Mouse (Mus musculus) kidney, adult 11 months (tissue): Measurements from ENCODE around the gene Ccpg1.

Source experiments
- DNase-seq: peaks from one replicate; pipeline ENCODE4 v3.0.0; 2022

Gene Ccpg1

DNA sequence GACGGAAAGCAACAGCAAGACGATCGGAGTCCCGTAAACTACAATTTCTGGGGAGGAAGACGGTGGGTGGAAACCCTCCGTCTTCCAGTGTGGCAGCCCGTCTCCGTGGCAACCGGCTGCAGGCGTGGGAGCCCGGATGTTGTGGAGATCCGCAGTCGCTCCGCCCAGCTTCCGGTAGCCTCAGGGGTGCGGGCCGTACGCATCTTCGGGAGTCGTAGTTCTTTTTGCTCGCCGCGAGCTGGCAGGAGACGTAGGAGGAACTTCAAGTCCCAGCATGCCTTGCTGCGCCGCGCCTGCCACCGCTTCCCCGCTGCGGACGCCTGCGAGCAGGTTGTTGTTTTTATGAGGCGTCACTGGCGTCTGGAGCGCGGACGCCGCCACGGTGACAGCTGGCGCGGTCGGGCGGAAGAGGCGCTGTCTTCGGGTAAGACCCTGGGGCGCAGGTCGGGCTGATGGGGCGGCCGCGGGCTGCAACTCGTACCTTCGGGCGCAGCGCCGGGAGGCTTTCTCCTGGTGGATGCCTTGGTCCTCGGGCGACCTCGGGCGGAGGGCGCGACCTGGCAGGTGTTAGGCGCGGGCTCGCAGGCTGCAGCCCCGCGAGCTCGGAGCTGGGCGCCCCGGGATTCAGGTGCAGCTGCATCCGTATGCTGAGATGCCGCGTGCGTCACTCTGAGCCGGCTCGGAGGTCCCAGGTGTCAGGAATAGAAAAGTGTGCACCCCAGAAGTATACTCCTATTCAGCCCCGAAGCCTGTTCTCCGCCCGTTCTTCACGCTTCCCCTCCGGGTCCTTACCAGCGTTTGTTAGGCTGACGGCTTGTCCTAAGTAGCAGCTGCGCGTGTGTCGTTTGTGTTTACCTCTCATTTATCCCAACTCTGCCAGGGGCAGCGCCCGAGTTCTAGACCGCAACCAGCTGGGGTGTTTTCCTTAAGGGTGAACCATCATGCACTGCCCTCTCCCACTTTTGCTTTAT lies at the start of gene Ccpg1, which contains the start of gene Ccpg1os:
Ccpg1 (plus strand) TSS at position 180 of the 971 bp plus-strand sequence.
Ccpg1os (minus strand) TSS at position 133 of the 971 bp plus-strand sequence.
- peak; percentile 98 for DNase-seq

- no peak for DNase-seq
Measured at GRCm38 (mm10) chr9:72936301-72936700, 48.9 kb upstream of the Ccpg1 start.

DNA sequence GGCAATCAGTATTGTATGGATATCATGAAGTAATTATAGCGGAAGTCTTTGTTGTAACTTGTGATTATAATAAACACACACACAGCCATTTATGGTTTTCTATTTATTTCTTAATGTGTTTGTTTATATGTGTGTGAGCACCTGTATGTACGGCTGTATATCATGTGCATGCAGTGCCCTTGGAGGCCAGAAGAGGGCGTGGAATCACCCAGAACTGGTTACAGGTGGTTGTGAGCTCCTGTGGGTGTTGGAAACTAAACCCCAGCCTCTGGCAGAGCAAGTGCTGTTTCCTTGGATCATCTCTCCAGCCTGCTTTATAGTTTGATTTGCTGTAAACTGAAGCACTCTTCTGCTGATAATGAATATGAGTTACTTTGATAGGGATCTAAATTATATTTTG lies 41.8 kb upstream of the Ccpg1 start:
- DNase-seq: no peak

DNA sequence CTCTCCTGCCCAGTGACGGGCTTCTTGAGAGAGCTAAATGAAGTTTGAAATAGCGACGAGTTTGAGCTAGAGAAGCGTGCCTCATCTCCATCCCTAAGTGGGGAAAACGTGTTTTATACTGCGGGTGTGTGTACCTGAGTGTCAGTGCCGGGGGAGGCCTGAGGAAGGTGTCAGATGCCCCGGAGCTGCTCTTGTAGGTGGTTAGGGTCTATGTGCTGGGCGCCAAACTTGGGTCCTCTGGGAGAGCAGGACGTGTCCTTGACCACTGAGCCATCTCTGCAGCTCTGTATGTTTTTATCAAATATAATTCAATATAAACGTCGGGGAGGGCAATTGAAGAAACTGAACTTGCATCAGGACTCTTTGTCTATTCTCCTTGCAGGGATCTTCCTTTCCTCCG lies 40.9 kb upstream of the Ccpg1 start:
- no peak for DNase-seq

DNA sequence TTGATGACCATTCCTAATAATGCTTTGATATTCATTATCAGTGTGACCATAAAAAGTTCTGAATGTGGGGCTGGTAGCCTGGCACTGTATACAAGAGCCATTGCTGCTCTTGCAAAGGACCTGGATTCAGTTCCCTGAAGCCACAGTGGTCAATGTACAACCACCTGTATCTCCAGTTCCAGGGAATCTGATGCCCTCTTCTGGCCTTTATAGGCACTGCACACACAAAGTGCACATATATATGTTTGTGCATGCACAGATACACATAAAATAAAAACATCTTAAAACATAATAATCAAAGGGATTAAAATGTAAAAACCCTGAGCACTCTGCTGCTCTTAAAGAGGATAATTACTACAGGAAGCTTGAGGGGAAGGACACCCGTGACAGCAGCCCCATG lies 38.2 kb upstream of the Ccpg1 start:
- DNase-seq: no peak

- DNase-seq: no peak
Measured at GRCm38 (mm10) chr9:72949572-72949971, 35.7 kb upstream of the Ccpg1 start.

DNA sequence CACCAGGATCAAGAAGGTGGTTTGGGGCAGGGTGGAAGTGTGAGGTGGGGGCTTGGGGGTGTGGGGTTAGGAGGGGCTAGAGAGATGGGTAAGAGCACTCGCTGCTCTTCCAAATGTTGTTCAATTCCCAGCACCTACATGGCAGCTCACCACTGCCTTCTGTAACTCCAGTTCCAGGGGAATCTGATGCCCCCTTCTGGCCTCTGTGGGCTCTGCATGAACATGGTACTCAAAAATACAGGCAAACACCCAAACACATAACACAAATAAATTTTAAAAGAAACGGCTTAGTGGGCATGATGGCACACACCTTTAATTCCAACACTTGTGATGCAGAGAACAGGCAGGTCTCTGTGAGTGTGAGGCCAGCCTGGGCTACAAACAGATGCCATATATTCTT lies 30.5 kb upstream of the Ccpg1 start:
- DNase-seq: no peak

GRCm38 (mm10) chr9:72955546-72955945 lies 29.7 kb upstream of the Ccpg1 start:
- no peak for DNase-seq

- DNase-seq: peak; percentile 76
Measured at GRCm38 (mm10) chr9:72958521-72959450, 26.4 kb upstream of the Ccpg1 start, which contains the start of the genes Dyx1c1 and Gm44503. Gene Dyx1c1 (plus strand): TSS chr9:72958785. Gene Gm44503 (plus strand): TSS chr9:72958852.

DNA sequence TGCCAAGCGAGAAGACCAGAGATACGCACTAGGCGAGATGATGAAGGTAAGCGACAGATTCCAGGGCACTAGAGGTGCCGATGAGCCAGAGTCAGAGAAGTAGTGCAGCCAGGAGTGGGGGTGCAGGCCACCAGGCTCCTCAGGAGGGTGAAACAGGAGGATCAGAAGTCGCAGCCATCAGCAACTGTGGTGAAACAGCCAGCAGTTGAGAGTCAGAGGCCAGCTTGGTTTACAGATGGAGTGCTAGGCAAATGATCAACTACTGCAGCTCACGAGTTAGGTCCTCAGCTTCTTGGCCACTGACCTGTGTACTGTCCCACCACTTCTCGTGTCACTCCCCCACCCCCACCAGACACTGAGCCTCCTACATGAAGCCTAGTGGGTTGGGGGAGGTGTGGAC lies 23.9 kb upstream of the Ccpg1 start:
- DNase-seq: peak; percentile 32

GRCm38 (mm10) chr9:72961959-72962358 lies 23.3 kb upstream of the Ccpg1 start:
- no peak for DNase-seq

- DNase-seq: no peak
Measured at GRCm38 (mm10) chr9:72968349-72969061, 16.7 kb upstream of the Ccpg1 start.

DNA sequence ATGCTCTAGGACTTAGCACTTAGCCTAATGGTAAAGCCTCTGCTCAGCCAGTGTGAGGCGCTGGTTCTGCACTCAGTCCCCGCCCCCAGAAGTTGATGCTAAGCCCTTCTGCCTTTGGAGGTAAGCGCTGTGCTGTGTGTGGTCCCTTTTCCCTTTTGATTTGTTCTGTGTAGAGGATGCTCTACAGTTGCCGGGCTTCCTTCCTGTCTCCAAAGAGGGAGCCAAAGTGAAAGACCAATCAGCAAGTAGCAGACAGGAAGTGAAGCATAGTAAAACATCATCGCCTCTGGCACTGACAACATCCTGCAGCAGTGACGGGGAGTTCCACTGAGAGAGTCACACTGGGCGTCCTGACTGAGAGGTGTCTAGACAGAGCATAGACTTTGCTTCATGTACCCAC lies 15.4 kb upstream of the Ccpg1 start:
- no peak for DNase-seq

GRCm38 (mm10) chr9:72972435-72972834 lies 12.8 kb upstream of the Ccpg1 start:
- no peak for DNase-seq

DNA sequence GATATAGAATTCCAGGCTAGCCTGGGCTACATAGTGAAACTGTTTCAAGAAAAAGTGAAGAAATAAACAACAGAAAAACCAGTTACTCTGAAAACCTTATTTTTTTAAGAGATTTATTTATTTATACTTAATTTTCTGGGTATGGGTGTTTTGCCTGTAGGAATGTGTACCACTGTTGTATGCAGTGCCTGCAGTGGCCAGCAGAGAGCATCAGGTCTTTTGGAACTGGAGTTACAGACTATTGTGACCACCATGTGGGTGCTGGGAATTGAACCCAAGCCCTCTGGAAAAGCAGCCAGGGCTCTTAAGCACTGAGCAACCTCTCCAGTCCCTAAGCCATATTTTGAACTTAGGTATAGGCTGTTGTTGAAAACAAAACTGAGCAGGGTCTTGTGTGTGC lies 12.2 kb upstream of the Ccpg1 start:
- DNase-seq: no peak

GRCm38 (mm10) chr9:72974734-72975133 lies 10.5 kb upstream of the Ccpg1 start:
- DNase-seq: no peak

- DNase-seq: no peak
Measured at GRCm38 (mm10) chr9:72975242-72975641, 10.0 kb upstream of the Ccpg1 start.

DNA sequence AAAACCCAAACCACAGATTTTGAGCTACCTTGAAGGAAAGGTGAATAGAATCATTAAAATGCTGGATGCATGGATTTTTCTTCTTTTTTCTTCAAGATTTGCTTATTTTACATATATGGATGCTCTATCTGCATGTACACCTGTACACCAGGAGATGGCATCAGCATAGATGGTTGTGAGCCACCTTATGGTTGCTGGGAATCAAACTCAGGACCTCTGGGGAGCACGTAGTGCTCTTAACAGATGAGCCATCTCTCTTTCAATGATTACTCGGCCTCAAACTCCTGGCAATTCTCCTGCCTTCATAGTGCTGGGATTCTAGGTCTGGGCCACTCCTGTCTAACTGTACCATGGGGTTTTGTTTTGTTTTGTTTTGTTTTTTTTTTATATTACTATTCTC lies 2.2 kb upstream of the Ccpg1 start:
- no peak for DNase-seq

GRCm38 (mm10) chr9:72987703-72988102 lies 2.5 kb downstream of the Ccpg1 start:
- DNase-seq: no peak

- DNase-seq: peak; percentile 32
Measured at GRCm38 (mm10) chr9:72988706-72989105, 3.5 kb downstream of the Ccpg1 start.

- DNase-seq: no peak
Measured at GRCm38 (mm10) chr9:72991420-72991819, 6.2 kb downstream of the Ccpg1 start.

DNA sequence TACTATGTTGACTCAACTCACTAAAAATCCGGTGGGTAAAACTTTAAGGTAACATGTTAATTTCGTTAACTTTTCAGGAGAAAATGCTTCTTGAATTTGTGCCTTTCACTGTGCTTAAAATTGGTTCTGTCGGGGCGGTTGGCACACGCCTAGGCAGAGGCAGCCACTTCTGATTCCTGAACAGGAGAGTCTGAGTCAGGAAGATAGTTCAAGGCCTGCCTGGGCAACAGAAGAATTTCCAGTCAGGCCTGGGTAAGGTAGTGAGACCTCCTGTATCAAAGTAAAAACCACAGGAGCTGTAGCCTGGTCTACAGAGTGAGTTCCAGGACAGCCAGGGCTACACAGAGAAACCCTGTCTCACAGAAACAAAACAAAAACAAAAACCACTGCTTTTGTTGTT lies 7.3 kb downstream of the Ccpg1 start:
- no peak for DNase-seq

- DNase-seq: no peak
Measured at GRCm38 (mm10) chr9:72996167-72996566, 10.9 kb downstream of the Ccpg1 start.
